Mouse (Mus musculus) ES-E14 (cell line): ENCODE measurements at regions not wholly inside any gene's neighbourhood (a gene's known extent, or its start where the extent isn't known, plus 50 kb on each side); places are given as distances from the start of the nearest gene placed in this dataset.

Experiments used
- DNase-seq: peaks from one replicate; pipeline ENCODE4 v3.0.0-alpha.2; 2013; ENCODE audit warnings: low read depth, low spot score
- H3K27ac ChIP-seq: 2 replicates; pipeline ENCODE4 v1.5.1; 2012; ENCODE audit warnings: low read depth, mild to moderate bottlenecking, low read length, moderate library complexity, mixed read lengths; ENCODE audit not compliant: poor library complexity, insufficient read depth, severe bottlenecking
- H3K36me3 ChIP-seq: 2 replicates; pipeline ENCODE4 v1.6.1; 2012; ENCODE audit warnings: mild to moderate bottlenecking, low read length, moderate library complexity, mixed read lengths; ENCODE audit not compliant: control insufficient read depth, poor library complexity, insufficient read depth, severe bottlenecking
- H3K4me1 ChIP-seq, 2 experiments: fragments of 150-350 bp in 1 of 2; sonication (generic) in 1 of 2; 2 replicates each; pipeline ENCODE4 v1.6.1; 2012; ENCODE audit warnings: low read length in 2 of 2, mild to moderate bottlenecking in 1 of 2, mixed read lengths in 1 of 2; ENCODE audit not compliant: control insufficient read depth in 2 of 2, insufficient read depth in 2 of 2, poor library complexity in 1 of 2
- H3K4me3 ChIP-seq, 2 experiments: fragments of 150-350 bp in 1 of 2; sonication (generic) in 1 of 2; 2 replicates each; pipeline ENCODE4 v1.5.1; 2012; ENCODE audit warnings: low read length in 2 of 2, low read depth in 1 of 2, mild to moderate bottlenecking in 1 of 2, mixed read lengths in 1 of 2; ENCODE audit not compliant: insufficient read depth in 1 of 2, poor library complexity in 1 of 2, severe bottlenecking in 1 of 2
- H3K9ac ChIP-seq: 2 replicates; pipeline ENCODE4 v1.6.1; 2012; ENCODE audit warnings: low read depth, mild to moderate bottlenecking, low read length, mixed read lengths; ENCODE audit not compliant: poor library complexity, insufficient read depth, severe bottlenecking
- H3K9me3 ChIP-seq: fragments of 150-350 bp; sonication (generic); 2 replicates; pipeline ENCODE4 v1.6.1; 2012; ENCODE audit warnings: low read depth, mild to moderate bottlenecking, low read length; ENCODE audit not compliant: control insufficient read depth, insufficient read depth
- CHD2 ChIP-seq: IDR thresholded peaks from 2 replicates; pipeline ENCODE4 v1.6.1; 2014; ENCODE audit warnings: mild to moderate bottlenecking, low read depth, low read length, inconsistent platforms
- HCFC1 ChIP-seq: IDR thresholded peaks from 2 replicates; pipeline ENCODE4 v1.6.1; 2012; ENCODE audit warnings: low read length, inconsistent platforms, borderline replicate concordance; ENCODE audit not compliant: insufficient read depth
- MAFK ChIP-seq: IDR thresholded peaks from 2 replicates; pipeline ENCODE4 v1.6.1; 2014; ENCODE audit warnings: mild to moderate bottlenecking, low read depth, low read length, inconsistent platforms; ENCODE audit not compliant: insufficient read depth
- ZC3H11A ChIP-seq: IDR thresholded peaks from 2 replicates; pipeline ENCODE4 v1.6.1; 2012; ENCODE audit warnings: low read depth, mild to moderate bottlenecking, inconsistent platforms, low read length, borderline replicate concordance
- ZNF384 ChIP-seq: IDR thresholded peaks from 2 replicates; pipeline ENCODE4 v1.6.1; 2012; ENCODE audit warnings: low read depth, low read length, inconsistent platforms
- in situ Hi-C, 2 experiments: fragments of 600-800 bp; cut with MboI; formaldehyde crosslinking; loops; one replicate each; pipeline ENCODE4 v1.15.1; 2025; ENCODE audit warnings: low sequenced_read_pairs in 2 of 2, inconsistent platforms in 1 of 2; ENCODE audit not compliant: unreplicated experiment in 2 of 2

GRCm38 (mm10) chr5:75770592-75770991 lies 195.9 kb downstream of the Kit start:
- in situ Hi-C loops = no loop called here
- no peaks in the 10 kb centered on the region for H3K4me1 ChIP-seq
- no peak for DNase-seq

GRCm38 (mm10) chr5:75767213-75767612 lies 192.5 kb downstream of the Kit start:
- in situ Hi-C loops = no loop called here
- TF ChIP-seq ZNF384 (no peak), HCFC1 (no peak), CHD2 (no peak), ZC3H11A (no peak), MAFK (no peak)
- no peaks in the 10 kb centered on the region for H3K9me3 ChIP-seq
- no peaks in the 10 kb centered on the region for H3K36me3 ChIP-seq
- no peak overlapping the region for H3K4me3 ChIP-seq
- no peak for DNase-seq
- H3K9ac ChIP-seq = no peak overlapping the region
- H3K4me1 ChIP-seq = no peaks in the 10 kb centered on the region
- no peak overlapping the region for H3K27ac ChIP-seq

More at GRCm38 (mm10) chr5:75770592-75770991, 195.9 kb downstream of the Kit start:
- no peak for TF ChIP-seq HCFC1
- TF ChIP-seq MAFK = no peak
- TF ChIP-seq ZC3H11A = no peak
- H3K9ac ChIP-seq = no peak overlapping the region
- no peaks in the 10 kb centered on the region for H3K9me3 ChIP-seq
- H3K4me3 ChIP-seq = no peak overlapping the region
- H3K36me3 ChIP-seq = no peaks in the 10 kb centered on the region
- no peak overlapping the region for H3K27ac ChIP-seq

GRCm38 (mm10) chr5:75762374-75762773 lies 187.7 kb downstream of the Kit start:
- TF ChIP-seq ZNF384 (no peak), MAFK (no peak), CHD2 (no peak), HCFC1 (no peak), ZC3H11A (no peak)
- no peaks in the 10 kb centered on the region for H3K36me3 ChIP-seq

GRCm38 (mm10) chr5:75761459-75762310 lies 187.0 kb downstream of the Kit start:
- H3K9ac ChIP-seq = no peak overlapping the region
- no peak overlapping the region for H3K4me3 ChIP-seq
- H3K4me1 ChIP-seq = no peaks in the 10 kb centered on the region
- in situ Hi-C loops = no loop called here
- no peaks in the 10 kb centered on the region for H3K9me3 ChIP-seq
- no peak for DNase-seq
- H3K36me3 ChIP-seq = no peaks in the 10 kb centered on the region
- no peak overlapping the region for H3K27ac ChIP-seq
- TF ChIP-seq ZC3H11A (no peak), CHD2 (no peak), ZNF384 (no peak), MAFK (no peak), HCFC1 (no peak)

More at GRCm38 (mm10) chr5:75762374-75762773, 187.7 kb downstream of the Kit start:
- in situ Hi-C loops = no loop called here
- Histone ChIP-seq H3K9me3 (no peaks in the 10 kb centered on the region), H3K4me1 (no peaks in the 10 kb centered on the region), H3K9ac (no peak overlapping the region), H3K27ac (no peak overlapping the region), H3K4me3 (no peak overlapping the region)
- no peak for DNase-seq

- Histone ChIP-seq H3K9me3 (no peaks in the 10 kb centered on the region), H3K27ac (no peak overlapping the region), H3K9ac (no peak overlapping the region), H3K4me3 (no peak overlapping the region), H3K36me3 (no peaks in the 10 kb centered on the region), H3K4me1 (no peaks in the 10 kb centered on the region)
- in situ Hi-C loops = no loop called here
- TF ChIP-seq HCFC1 (no peak), ZNF384 (no peak), MAFK (no peak), CHD2 (no peak), ZC3H11A (no peak)
- no peak for DNase-seq
Measured at GRCm38 (mm10) chr5:75756168-75756567, 181.5 kb downstream of the Kit start.
